Mouse (Mus musculus) cerebellum, adult 2 months (tissue): ENCODE results near the gene Ceacam11. TPM values are rescaled to one million over a fixed set of nuclear protein-coding genes. Genes with fewer than 3 reads are reported as not detected.
"Not testable (repeated sequence)": the region's sequence is repeated elsewhere in the genome, so short reads cannot be mapped to it uniquely, and the experiment has no call there.

Source experiments
- DNase-seq, 2 experiments: peaks; one replicate each; pipeline ENCODE4 v3.0.0; 2021
- H3K27ac ChIP-seq: fragments of 200-500 bp; 2 replicates; pipeline ENCODE4 v1.5.1; 2012; ENCODE audit warnings: low read length, control low read depth, inconsistent platforms; ENCODE audit not compliant: insufficient read depth
- H3K27me3 ChIP-seq: fragments of 200-500 bp; 2 replicates; pipeline ENCODE4 v1.6.1; 2012; ENCODE audit warnings: inconsistent platforms, mild to moderate bottlenecking, low read length, moderate library complexity; ENCODE audit not compliant: control insufficient read depth, insufficient read depth
- H3K4me1 ChIP-seq: fragments of 200-500 bp; 2 replicates; pipeline ENCODE4 v1.6.1; 2011; ENCODE audit warnings: low read length; ENCODE audit not compliant: control insufficient read depth, insufficient read depth
- H3K4me3 ChIP-seq: fragments of 200-500 bp; replicated peaks from 2 replicates; pipeline ENCODE3; 2011; ENCODE audit warnings: mild to moderate bottlenecking, low read depth, low read length, control low read depth; ENCODE audit not compliant: insufficient read depth
- CTCF ChIP-seq: fragments of 200-500 bp; IDR thresholded peaks from 2 replicates; pipeline ENCODE4 v1.5.1; 2011; ENCODE audit warnings: low read depth, mild to moderate bottlenecking, control low read depth, low read length, moderate library complexity, borderline replicate concordance; ENCODE audit not compliant: insufficient read depth
- POLR2A ChIP-seq: fragments of 200-500 bp; IDR thresholded peaks from 2 replicates; pipeline ENCODE4 v1.6.1; 2011; ENCODE audit warnings: low read length, control low read depth, borderline replicate concordance; ENCODE audit not compliant: insufficient read depth
- WGBS: fragments of 180-500 bp; shearing (Covaris S2); methylation state at CpG from one replicate; pipeline ENCODE4 v1.1.7; 2018; 5-methylcytosine and 5-hydroxymethylcytosine counted together
- polyA plus RNA-seq: library from polyadenylated mRNA; depleted of rRNA; stranded (reverse); fragments of >200 nt; gene quantifications from 2 replicates; pipeline ENCODE4 v1.2.3, GENCODE M21; 2012; rRNA removed

Gene Ceacam11
- polyA plus RNA-seq: 0.10 TPM in 1 of 2 replicates, not detected in the other

DNA sequence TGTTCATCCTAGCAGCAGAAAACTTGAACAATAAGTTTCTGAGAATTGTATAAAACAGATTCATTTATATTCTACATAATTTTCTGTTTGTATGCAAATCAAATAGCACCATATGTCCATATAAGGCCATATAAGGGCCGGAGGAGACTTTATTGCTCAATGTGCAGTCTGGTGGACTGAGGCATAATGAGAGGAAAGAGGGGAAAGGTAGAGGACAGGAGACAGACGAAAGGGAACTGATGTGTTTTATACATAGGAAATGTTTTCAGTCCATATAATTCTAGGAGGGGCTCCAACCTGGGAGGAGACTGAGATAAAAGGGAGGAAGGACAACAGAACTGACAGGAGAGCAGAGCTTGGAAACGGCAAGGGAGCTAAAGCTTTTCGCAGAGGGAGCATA is at the start of gene Ceacam11:
Gene Ceacam11, plus strand, starts transcription at position 301 of the 400 bp plus-strand sequence.
- Histone ChIP-seq H3K4me1 (no peaks in the 10 kb centered on the region), H3K27me3 (no peaks in the 10 kb centered on the region), H3K4me3 (no peak within 1 kb of the TSS), H3K27ac (no peak within 1 kb of the TSS)
- TF ChIP-seq CTCF (no peak), POLR2A (no peak)
- whole genome bisulfite sequencing: 67% methylated on average over 4 of the region's 4 CpGs
- DNase-seq: no peak

DNA sequence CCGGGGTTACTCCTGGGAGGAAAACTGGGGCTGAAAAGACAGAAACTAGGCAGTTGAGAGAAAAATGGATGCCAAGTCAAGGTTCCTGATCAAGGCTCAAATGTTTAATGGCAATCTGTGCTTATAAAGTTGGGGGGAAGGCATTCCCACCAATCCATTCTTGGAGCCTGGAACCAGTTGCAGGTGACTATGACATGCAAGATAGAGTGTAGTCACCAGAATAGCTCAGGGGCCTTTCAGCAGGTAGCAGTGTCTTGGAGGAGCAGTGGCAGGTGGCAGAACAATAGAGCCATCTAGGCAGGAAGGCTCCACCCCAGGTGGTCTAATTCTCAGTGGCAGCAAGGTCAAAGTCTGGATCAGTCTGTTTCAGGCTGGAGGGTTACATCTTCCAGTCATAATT is 29.2 kb downstream of the Ceacam11 start:
- H3K27me3 ChIP-seq: not testable (repeated sequence)

DNA sequence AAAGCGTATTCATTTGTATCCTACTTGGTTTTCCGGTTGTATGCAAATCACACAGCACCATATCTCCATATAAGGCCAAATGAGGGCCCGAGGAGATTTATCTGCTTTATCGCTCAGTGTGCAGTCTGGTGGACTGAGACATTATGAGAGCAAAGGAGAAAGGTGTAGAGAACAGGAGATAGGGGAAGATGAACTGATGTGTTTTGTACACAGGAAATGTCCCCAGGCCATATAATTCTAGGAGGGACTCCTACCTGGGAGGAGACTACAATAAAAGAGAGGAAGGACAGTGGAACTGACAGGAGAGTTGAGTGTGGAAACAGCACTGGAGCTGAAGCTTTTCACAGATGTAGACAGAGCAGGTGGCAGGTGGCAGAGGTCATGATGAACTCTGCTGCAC is 37.7 kb downstream of the Ceacam11 start, which contains the start of gene Ceacam13:
Gene Ceacam13, plus strand, starts transcription at position 301 of the 400 bp plus-strand sequence.
- DNase-seq: no peak
- 69% methylated on average over 4 of the region's 4 CpGs for WGBS
- no peak for TF ChIP-seq POLR2A
- TF ChIP-seq CTCF: no peak
- H3K27ac ChIP-seq: no peak within 1 kb of the TSS
- H3K27me3 ChIP-seq: no peaks in the 10 kb centered on the region
- H3K4me1 ChIP-seq: no peaks in the 10 kb centered on the region
- no peak within 1 kb of the TSS for H3K4me3 ChIP-seq

More for the DNA sequence above, 29.2 kb downstream of the Ceacam11 start:
- not testable (repeated sequence) for H3K4me3 ChIP-seq, H3K27ac ChIP-seq, DNase-seq, H3K4me1 ChIP-seq
- WGBS: 95% methylated on average over 1 of the region's 1 CpGs

Other genes with a start within 250 kb of the Ceacam11 start
- not detected in 2 replicates for gene Ceacam14, start 159.5 kb upstream of the Ceacam11 start, polyA plus RNA-seq
- gene Gm5155, start 100.4 kb upstream of the Ceacam11 start, polyA plus RNA-seq: 0.03 TPM in 1 of 2 replicates, not detected in the other
- gene Ceacam13, start 37.8 kb downstream of the Ceacam11 start, polyA plus RNA-seq: not detected in 2 replicates
- gene Ceacam12, start 93.8 kb downstream of the Ceacam11 start, polyA plus RNA-seq: not detected in 2 replicates
- not detected in 2 replicates for gene Igfl3, start 204.4 kb downstream of the Ceacam11 start, polyA plus RNA-seq